Mouse (Mus musculus) cerebellum, adult 11 months (tissue): ENCODE data around the gene Tars.

Experiments
- DNase-seq: peaks from one replicate; pipeline ENCODE4 v3.0.0; 2022

The Tars gene

GRCm38 (mm10) chr15:11399356-11400067 lies at the start of gene Tars:
Gene Tars, minus strand, starts transcription at chr15:11399665.
- peak; percentile 98 for DNase-seq

DNA sequence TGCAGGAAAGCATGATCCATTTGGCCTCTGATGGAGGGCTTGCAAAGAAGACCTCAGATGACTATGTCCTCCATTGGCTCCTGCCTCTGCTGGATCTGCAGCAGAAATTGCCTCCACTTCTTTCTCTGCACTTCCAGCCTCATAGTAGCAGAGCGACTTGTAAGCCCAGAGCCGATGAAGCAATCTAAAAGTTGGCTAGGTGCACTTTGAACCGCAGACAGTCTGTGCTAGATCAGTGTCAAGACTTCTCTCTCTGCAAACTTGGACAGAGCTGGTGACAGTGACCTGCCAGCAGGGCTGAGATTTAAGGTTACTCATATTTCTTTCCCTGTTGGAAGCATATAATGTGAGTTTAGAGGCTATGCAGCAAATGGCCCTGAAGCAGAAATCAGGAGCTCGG lies 37.9 kb upstream of the Tars start:
- DNase-seq, result no peak

GRCm38 (mm10) chr15:11436709-11437280 lies 37.3 kb upstream of the Tars start:
- no peak for DNase-seq

GRCm38 (mm10) chr15:11426899-11427298 lies 27.4 kb upstream of the Tars start:
- no peak for DNase-seq

GRCm38 (mm10) chr15:11413484-11413883 lies 14.0 kb upstream of the Tars start:
- no peak for DNase-seq

DNA sequence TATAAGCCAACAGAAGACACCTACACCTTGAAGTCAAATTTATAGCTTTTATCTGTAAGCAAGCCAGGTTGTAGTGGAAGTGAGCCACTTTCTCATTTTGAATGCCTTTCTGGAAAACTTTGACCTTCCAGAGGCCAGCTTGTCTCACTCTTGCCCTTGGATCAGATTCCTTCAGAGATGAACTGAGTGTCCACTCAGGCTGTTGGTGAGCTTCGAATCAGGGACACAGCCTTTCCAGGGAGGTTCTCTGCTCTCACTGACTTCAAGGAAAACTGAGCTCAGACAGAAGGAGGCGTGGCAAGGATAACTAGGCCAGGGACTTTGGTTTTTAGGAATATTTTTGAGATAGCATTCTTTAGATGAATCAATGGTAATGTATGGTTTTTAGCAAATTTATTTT lies 13.1 kb upstream of the Tars start:
- no peak for DNase-seq

- no peak for DNase-seq
Observed at GRCm38 (mm10) chr15:11411846-11412245, 12.4 kb upstream of the Tars start.

- DNase-seq, result no peak
Observed at GRCm38 (mm10) chr15:11408155-11408826, 8.8 kb upstream of the Tars start.

GRCm38 (mm10) chr15:11407381-11407780 lies 7.9 kb upstream of the Tars start:
- peak; percentile 22 for DNase-seq

- no peak for DNase-seq
Observed at GRCm38 (mm10) chr15:11406769-11407168, 7.3 kb upstream of the Tars start.

- peak; percentile 10 for DNase-seq
Observed at GRCm38 (mm10) chr15:11398676-11399350, 652 bp downstream of the Tars start.

- no peak for DNase-seq
Observed at GRCm38 (mm10) chr15:11396421-11396820, 3.0 kb downstream of the Tars start.

DNA sequence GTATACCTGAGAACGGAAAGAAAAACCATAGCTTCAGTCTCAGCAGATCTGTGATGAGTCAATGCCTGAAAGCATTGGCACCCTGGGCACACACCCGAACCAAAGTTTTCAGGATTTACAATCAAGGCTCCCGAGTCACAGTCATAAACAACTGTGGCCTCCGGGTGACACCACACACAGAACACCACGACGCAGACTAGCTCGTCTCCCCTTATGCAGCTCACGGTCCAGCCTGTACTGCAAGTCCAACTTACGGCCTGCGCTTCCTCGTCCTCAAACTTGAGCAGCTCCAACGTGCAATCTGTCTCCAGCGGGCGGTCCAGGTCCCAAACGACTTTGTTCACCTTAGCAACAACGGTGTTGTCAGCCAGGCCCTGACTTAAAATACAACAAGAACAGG lies 6.6 kb downstream of the Tars start:
- DNase-seq, result no peak

GRCm38 (mm10) chr15:11383796-11384195 lies 15.7 kb downstream of the Tars start:
- no peak for DNase-seq

- no peak for DNase-seq
Observed at GRCm38 (mm10) chr15:11382585-11382984, 16.9 kb downstream of the Tars start.

DNA sequence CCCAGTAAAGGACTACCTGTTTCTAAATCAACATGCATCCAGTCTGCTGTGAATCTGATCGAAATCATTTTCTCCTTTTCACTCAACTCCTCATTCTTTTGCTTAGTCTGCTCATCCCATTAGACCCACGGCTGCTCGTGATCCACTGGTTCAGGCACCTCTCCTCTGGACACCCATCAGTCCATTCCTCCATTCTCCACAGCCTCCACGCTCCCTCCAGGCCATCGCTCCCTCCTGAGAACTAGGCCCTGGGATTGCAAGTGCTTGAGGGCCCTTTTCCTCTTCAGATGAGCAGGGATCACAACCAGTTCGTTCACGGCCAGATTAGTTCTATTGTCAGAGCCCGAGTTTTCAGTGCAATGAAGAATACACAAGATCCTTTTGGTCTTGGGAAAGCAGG lies 18.8 kb downstream of the Tars start:
- DNase-seq, result no peak

DNA sequence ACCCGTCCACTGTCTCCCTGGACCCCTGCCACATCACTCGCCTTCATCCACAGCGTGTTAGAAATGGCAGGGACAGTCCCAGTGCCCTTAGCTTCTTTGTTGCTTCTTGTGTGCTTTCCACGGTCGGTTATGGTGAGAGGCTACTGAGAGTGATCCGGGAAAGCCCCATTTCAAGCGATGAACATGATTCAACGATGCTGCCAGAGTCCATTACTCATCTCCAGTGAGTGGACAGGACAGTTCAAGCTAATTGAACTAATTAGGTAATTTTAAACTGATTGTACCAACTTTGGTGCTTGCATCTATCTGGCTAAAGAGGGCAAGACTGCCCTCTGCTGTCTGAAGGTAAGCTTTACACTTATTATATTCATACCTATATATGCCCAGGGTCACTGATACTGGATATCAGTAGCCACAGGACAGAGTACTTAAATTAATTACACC lies 19.4 kb downstream of the Tars start:
- DNase-seq, result no peak

GRCm38 (mm10) chr15:11379431-11380086 lies 19.9 kb downstream of the Tars start:
- DNase-seq, result no peak

DNA sequence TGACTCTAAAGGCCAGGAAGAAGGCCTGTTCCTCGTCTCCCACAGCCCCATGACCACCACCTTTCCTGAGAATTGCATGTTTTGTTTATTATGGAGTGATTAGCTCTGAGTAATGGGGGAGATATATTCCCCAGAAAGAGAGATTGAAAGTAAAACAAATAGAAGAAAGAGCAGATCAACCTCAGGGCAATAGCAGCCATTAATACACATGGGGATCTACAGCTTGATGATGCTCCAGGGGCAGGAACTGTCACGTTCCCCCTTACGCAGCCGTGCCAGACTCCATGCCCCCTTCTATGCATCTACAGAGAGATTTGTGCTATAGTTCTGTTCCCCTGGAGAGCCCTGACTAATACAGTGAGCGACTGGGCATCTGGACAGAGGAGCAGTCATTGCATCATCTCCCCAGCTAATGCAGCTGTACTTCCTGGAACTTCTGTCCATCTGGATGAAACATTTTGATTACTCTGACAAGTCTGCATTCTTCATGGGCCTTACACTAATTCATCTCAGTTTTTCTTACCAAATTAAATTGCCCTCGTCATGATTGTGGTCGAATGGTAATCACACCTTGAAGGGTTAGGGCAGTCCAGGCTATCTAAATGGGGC lies 28.9 kb downstream of the Tars start:
- no peak for DNase-seq

- no peak for DNase-seq
Observed at GRCm38 (mm10) chr15:11369572-11369971, 29.9 kb downstream of the Tars start.

- no peak for DNase-seq
Observed at GRCm38 (mm10) chr15:11364795-11365194, 34.7 kb downstream of the Tars start.

- DNase-seq, result no peak
Observed at GRCm38 (mm10) chr15:11364112-11364511, 35.4 kb downstream of the Tars start.

- DNase-seq, result no peak
Observed at GRCm38 (mm10) chr15:11361824-11362223, 37.6 kb downstream of the Tars start.
